Mouse (Mus musculus): ENCODE measurements at regions not wholly inside any gene's neighbourhood (a gene's known extent, or its start where the extent isn't known, plus 50 kb on each side); places are given as distances from the start of the nearest gene placed in this dataset.

- no peak for DNase-seq (ENCODE audit: low spot score in 2 of 2)
These were observed 565.8 kb upstream of the Adam5 start for GRCm38 (mm10) chr8:25389947-25390346.

- peak; percentile 21 to 22 for DNase-seq (ENCODE audit: low spot score in 2 of 2)
These were observed 565.2 kb upstream of the Adam5 start for GRCm38 (mm10) chr8:25389371-25389855.

DNA sequence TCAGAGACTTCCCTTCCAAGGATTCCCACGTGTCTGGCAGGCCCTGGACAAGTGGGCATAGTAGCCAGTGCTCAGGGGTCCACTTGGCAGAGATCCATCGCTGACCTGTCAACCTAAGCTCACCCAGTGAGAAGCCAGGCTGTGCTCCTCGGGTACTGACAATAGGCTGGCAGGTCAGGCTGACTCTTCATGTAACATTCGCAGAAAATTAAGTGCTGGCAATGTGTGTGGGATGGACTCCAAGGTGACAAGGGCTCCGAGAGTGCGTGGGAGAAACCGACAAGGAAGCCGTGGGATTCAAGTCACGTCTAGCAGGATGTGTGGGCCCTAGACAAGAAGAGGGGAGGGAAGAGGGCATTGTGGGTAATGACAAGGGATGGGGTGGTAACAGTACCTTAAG lies 564.6 kb upstream of the Adam5 start:
- DNase-seq (ENCODE audit: low spot score in 2 of 2): peak; percentile 21 to 48

DNA sequence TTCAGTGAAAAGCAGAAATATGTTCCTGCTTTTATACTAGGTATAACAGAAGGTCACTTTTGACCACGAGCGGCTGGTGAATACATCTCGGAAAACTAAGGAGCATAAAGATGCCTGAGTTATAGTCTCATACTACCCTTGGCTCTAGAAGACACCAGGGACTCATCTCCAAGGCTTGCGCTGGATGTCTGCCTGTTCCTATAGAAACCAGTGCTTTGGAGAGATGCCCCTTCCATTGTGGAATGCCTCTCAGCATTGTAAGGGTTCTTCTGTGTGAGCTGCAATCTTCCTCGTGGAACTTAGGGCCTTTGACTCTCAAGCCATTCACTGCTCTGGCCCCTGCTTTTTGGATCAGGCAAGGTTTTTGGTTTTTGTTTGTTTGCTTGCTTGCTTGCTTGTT lies 561.0 kb upstream of the Adam5 start:
- DNase-seq (ENCODE audit: low spot score in 2 of 2): no peak

DNA sequence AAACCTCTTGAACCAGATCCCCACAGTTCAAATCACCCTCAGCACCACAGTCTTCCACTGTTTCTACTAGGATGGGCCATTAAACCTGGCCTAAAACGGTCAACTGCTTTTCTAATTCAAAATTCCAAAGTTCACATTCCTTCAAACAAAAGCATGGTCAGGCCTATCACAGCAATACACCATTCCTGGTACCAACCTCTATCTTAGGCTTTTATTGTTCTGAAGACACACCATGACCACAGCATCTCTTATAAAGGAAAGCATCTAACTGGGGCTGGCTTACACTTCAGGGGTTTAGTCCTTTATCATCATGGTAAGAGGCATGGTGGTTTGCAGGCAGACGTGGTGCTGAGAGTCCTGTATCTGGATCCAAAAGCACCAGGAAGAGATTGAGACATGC lies 560.4 kb upstream of the Adam5 start:
- DNase-seq (ENCODE audit: low spot score in 2 of 2): no peak

DNA sequence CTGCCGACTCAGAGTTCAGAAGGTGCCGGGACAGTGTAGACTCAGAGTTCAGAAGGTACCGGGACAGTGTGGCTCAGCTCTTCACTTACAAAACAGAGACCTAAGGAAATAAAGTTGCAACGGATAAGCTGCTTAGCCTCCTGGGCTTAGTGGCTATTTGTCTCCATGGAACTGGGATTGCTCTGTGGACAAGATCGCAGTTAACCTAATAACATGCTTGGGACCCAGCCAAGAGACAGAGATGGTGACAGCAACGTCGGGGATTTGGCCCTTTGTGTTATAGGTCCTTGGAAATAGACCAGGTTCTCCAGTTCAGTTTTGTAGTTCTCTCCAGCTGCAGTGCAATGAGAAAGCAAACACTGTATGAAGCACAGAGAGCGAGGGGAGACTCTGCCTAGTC lies 549.1 kb upstream of the Adam5 start:
- DNase-seq (ENCODE audit: low spot score in 2 of 2): no peak

DNA sequence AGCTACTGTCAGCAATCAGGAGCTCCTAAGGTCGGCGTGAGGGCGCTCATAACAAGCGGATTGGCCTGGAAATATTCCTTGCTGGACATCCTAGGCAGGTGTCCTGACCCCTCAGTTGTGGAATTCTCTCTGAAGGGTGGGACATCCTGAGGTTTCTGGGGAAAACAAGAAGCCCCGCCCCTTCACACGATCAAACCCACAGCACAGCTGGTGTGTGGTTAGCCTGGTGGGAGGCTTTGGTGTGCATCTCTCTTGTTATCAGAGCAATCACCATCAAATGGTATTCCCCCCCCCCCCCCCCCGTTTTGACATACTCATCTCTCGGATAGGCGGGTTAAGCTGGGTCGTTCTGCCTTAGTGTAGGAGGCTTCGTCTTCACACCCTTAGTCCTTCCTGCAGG lies 546.8 kb upstream of the Adam5 start:
- DNase-seq (ENCODE audit: low spot score in 2 of 2): no peak

GRCm38 (mm10) chr8:25369331-25369730 lies 545.2 kb upstream of the Adam5 start:
- no peak for DNase-seq (ENCODE audit: low spot score in 2 of 2)

GRCm38 (mm10) chr8:25368561-25369091 lies 544.5 kb upstream of the Adam5 start:
- no peak for DNase-seq (ENCODE audit: low spot score in 2 of 2)

DNA sequence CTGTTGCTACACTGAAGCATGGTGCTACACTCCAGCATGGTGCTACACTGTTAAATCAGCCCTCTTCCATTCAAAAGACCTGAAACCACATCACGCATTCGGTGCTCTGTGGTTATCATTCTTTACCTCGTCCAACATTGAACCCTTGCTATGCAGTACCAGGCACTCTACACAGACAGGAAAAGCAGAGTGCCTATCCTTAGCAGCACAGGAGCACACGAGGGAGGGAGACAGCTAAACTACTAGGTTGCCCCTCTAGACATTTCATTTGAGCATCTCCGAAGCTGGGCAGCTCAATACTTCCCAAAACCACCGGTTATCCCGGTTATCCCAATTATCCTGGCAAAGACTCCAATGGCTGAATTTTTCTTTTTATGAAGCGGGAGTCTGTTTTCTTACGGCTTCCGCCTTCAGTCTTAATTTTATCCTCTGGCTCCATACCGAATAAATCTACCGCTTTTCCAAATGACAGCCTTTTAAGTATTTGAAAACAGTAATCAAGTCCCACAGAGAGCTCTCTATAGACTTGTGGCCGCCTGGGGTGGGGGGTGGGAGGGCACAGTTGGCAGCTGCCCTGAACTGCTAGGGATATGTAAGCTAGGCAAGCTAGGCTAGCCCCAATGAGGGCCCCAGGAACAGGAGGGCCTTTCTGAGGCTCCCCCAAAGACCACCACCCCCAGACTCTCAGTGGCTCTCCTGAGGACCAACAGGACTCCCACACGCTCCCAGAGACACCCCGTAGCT lies 543.8 kb upstream of the Adam5 start:
- no peak for DNase-seq (ENCODE audit: low spot score in 2 of 2)

DNA sequence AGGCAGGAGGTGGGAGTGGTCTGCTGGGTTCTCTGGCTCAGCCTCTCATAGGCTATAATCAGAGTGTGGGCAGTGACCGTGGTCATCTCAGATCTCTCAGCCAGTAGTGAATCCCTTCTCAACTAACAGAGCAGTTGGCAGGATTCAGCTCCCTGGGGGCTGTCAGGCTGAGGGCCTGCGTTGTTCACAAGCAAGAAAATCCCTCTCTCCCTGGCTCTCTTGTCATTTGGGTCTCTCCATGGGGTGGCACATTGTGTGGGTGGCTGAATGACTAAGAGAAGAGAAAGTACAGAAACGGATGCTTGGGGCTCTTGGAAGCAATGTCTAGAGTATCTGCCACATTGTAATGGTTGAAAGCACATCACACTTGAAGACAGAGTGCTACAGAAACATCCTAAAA lies 542.0 kb upstream of the Adam5 start:
- peak; percentile 40 to 69 for DNase-seq (ENCODE audit: low spot score in 2 of 2)

DNA sequence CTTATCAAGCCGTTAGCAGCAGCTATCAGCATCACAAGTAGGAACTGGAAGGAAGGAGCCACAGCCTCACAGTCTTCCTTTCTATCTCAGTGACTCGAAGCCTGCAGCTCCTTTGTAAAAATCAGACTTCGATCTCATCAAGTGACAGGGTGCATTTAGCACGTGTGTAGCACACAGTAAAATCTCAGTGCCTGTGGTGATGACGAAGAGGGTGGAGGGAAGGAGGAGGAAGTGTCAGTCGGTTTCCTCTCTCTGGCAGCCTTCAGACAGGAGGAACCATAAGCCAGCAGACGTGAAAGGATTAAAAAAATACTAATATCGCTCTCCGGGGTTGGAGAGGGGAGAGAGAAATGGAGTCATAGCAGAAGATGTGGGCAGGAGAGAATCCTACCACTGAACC lies 538.5 kb upstream of the Adam5 start:
- DNase-seq (ENCODE audit: low spot score in 2 of 2): no peak

GRCm38 (mm10) chr8:25362146-25362545 lies 538.0 kb upstream of the Adam5 start:
- DNase-seq (ENCODE audit: low spot score in 2 of 2): no peak

- no peak for DNase-seq (ENCODE audit: low spot score in 2 of 2)
These were observed 537.3 kb upstream of the Adam5 start for GRCm38 (mm10) chr8:25361420-25361819.

DNA sequence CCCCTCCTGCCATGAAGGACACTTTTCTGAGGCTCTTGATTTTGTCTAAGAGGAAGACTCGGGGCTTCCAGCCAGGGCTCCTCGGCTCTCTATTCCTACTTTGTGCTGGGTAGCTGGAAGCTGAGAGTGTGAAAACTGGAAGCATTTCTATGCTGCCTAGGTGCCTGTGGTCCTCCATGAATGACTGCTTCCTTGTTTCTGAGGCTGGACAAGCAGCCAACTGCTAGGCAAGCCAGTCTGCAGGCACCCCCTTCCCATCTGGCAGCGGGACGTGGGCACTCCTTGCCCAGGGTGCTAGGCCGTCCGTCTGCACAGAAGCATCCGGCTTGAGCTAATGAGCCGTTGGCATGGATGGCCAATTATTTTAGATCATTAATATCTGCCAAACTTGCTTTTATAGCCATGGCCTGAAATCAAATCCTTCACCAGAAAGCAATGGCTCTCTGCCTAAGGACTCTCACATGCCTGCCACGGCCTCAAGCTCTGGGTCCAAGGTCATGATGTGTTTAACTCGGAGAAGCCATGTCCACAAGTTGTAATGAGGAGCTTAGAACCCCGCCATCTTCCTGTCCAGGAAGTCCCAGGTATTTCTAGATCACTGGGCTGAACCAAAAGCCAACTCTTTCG lies 534.5 kb upstream of the Adam5 start:
- DNase-seq (ENCODE audit: low spot score in 2 of 2): peak; percentile 38 to 60

DNA sequence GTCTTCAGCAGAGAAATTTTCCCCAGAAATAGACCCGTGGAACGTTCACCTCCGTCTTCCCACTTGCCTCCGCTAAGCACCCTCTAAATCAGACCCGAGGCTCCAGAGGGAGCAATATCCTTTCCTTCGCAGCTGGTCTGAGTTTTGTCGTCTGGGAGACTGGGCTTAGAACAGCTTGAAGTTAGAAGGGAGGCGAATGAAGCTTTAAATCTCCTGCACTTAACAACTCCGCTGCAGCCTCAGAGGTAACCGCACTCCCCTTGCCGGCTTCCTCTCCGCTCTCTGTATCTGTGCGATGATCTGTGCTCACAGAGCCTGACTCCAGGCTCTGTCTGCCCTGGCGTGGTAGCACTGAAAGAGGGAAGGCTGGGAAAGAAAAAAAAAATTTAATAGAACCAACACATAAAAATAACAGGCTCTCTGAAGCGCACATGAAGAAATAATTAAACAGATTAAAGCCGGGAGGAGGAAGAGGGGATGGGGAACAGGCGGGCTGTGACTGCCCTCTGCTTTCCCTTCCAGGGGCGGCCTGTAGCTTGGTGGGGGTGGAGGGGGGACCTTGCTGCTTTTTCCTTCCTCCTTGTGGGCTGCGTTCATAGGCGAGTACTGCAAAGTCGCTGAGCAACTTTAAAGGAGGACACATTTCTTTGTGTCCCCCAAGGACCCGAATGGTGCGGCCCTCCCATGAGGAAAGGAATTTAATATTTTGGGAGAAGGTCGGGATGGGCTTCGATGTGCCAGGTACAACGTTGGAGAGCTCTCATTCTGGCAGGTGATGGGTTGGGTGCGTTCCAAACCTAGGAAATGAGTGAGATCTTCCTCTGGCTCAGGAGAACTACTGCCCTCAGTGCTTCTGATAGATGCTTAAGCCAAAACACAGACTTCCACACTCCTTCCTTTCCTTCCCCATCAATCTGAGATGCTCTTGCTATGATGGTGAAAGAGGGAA lies 529.9 kb upstream of the Adam5 start:
- DNase-seq (ENCODE audit: low spot score in 2 of 2): no peak

DNA sequence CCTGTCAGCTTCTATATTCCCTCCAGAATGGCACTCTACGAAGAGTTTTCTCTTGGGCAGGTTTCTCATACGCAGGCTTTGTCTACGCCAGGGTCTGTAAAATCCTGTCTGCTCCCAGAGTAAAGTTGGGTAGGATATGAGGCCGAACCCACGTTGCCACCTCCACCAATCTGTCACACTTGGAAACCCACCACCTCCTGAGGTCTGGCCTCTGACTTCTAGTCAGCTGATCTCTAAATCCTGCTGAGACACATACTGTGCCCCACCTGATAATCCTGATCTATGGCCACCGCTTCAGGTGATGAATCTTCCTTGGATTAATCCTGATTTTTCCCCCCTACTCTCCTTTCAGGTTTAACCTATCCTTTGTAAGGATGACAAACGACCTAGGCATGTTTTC lies 529.2 kb upstream of the Adam5 start:
- DNase-seq (ENCODE audit: low spot score in 2 of 2): no peak

DNA sequence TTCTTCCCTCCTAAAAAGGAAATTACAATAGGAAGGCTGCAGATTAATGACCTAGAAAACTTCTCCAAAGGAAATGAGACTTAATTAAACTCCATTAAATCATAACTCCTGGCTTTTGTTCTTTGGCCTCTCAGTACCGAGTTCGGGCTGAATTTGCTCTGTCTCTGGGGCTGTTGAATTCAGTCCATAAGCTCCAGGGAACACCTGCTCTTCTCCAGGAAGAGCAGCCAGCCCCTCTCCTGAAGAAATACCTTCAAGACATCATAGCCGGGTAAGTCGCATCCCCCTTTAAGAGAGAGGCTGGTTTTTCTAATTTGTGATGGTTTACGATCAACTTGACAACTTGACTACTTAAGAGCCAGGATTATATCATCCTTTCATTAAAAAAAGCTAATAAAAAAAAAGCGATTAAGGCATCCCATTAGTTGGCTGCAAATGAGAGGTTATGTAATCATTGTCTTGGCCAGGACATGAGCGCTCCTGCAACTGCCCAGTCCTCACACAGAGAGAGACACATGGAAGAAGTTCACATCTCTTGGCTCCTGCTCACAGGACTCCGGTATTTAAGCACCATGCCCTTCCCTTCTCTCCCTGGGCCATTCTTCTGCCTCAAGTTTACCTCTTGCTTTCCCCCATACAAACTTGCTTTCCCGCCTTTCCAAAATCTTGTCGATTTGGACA lies 524.0 kb upstream of the Adam5 start:
- no peak for DNase-seq (ENCODE audit: low spot score in 2 of 2)

DNA sequence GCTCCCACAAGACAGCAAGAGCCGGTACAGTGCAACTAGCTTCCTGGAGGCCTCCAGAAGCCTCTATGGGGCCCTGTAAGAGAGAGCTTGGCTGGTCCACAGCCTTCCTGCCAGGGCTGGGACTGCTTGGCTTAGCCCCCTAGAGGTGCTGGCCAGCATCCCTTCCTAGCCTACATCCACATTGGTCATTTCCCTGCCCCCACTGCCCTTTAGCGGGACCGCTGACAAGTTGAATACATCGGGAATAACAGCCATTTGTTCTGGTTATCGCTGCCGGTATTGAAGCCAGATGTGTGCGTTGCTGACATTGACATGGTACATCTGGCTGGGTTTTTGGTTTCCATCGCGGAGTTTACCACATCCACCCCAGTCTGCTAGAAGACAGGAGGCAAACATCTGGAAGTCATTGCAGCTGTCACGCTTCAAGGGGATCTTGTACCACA lies 519.0 kb upstream of the Adam5 start:
- DNase-seq (ENCODE audit: low spot score in 2 of 2): no peak

DNA sequence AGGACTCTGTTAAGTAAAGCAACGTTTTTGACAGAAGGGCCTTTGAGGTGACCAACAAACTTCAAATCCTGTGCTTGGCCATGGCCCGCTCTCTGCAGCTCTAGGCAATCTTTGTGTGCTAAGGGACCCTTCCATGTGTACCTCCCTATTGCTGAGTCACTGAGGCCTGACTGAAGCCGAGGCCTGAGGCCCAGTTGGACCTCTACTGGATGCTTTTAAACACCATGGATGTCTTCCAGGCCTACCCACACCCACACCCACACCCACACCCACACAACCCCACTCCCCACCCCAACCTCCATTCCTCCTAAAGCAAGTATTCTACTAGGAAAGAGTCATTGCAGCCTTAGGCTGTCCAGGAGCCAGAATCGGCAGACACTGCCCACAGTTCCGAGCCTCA lies 518.3 kb upstream of the Adam5 start:
- DNase-seq (ENCODE audit: low spot score in 2 of 2): no peak

DNA sequence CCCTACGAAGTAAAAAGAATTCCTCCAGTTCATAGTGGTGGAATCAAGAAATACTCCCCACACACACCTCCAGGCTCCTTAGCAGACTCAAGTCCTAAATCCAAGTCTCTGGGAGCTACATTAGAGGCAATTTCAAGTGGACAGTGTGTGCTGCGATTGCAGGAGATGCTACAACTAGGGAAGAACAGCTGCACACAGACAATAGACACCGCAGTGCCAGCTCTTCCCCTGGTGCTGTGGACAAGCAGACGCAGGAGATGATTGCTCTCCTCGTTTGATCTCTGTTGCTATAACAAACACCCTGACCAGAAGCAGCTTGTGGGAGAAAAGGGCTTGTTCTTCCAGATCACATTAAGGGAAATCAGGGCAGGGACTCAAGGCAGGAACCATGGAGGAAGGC lies 517.1 kb upstream of the Adam5 start:
- DNase-seq (ENCODE audit: low spot score in 2 of 2): no peak
